Mouse (Mus musculus): ENCODE measurements around the gene Ccndbp1.
"Not testable (repeated sequence)": the region's sequence is repeated elsewhere in the genome, so short reads cannot be mapped to it uniquely, and the experiment has no call there.

The Ccndbp1 gene

DNA sequence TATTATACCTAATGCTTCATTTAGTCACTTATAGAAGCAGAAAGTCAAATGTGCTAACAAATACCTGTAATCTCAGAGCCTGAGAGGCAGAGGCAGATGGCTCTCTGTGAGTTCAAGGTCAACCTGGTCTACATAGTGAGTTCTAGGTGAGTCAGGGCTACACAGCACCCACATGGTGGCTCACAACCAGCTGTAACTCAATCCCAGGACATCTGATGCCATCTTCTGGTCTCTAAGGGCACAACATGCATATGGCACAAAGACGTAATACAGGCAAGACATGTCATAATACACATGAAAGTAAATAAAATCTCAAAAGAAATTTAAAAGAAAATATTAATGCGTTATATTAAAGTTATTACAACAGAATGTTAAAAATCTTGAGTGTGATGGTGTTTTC, 4.6 kb upstream of the Ccndbp1 start:
- DNase-seq (ENCODE audit: low spot score), result no peak

DNA sequence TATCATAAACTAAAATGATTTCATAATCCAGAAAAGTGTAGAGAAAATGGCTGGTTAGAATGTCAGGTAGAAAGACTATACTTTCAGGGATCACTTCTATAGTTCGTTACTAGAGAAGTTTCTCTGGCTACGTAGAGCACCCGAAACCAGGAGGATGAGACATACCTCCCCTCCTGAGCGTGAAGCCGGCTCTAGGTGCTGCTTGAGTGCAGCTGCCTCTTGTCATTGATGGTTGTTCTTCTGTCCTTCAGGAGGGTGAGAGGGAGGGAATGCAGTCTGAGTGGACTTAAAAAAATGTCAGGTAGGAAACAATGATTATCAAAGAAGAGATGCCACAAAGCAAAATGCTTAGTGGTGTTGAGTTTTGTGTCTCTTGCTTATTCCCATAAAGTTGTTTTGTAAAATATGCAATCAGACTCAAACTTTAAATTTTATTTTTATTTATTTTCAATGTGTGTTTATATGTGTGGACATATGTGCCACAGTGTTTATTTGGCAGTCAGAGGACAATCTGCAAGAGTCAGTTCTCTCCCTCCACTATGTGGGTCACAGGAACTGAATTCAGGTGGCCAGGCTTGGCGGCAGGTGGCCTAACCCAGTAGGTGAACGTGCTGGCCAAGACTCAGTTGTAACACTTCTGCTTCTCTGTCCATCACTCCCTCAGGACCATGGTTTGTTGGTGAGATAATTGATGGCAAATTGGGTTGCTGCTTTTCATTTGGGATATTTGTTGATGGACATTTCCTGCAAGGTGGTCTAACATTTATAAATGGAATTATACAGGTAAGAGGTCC, 4.0 kb upstream of the Ccndbp1 start:
- DNase-seq (ENCODE audit: low spot score), result no peak

DNA sequence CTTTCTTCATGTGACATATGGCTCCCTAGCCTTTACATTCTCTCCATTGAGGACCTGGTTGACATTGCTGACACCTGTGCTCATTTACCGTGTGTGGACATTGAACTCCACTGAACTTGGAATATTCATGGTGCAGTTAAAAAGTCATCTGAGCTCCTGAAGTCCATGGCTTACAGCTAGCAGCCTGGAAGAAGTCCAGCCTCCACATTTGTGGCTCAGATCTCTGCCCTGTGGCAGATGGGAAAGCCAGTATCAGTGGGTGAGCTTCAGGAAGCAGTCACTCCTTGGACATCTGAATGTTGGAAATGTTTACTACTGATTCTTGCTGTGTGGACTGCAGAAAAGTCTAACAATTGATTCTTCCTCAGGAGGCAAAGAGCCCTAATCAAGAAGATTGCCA, 1.2 kb upstream of the Ccndbp1 start:
- no peak for DNase-seq (ENCODE audit: low spot score)

DNA sequence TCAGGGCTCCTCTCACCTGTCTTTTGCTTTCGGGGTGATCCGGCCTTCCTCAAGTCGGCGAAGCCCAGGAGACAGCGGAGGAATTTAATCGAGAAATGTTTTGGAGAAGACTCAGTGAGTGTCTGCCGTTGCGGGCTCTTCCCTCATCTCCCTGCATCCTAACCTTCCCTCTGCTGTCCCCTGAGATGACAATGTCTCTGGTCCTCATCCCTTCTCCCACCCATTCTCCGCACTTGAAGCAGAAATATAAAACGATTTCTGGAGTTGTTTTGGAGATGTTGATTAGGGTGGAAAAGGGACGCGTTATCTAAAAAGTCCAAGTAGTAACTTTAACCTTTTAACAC, 433 bp downstream of the Ccndbp1 start:
- DNase-seq (ENCODE audit: low spot score), result no peak

DNA sequence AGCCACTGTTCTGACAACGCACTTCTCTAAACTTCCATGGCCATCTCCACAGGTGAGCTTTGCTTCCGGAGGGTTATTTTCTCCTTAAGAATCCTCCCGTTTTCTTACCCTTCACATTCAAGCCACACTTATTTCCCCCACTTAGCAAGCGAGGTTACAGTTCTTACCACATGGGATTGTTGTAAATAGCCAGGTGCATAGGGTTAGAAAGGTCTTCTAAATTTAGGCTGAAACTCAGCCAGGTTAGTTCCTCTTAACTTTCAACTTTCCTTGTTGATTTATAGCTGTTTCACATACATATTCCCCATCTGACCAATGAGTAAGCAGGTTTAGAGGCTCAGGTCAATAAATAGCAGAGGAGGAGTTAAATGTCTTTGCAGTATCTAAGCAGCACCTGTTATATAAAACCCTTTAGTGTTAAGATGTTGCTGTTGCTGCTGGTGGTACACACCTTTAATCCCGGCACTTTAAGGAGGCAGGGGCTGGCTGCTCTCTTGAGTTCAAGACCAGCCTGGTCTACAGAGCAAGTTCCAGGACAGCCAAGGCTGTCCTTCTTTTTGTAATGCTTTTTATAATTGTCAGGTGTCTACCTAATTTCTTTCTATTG, 971 bp downstream of the Ccndbp1 start:
- no peak for DNase-seq (ENCODE audit: low spot score)

DNA sequence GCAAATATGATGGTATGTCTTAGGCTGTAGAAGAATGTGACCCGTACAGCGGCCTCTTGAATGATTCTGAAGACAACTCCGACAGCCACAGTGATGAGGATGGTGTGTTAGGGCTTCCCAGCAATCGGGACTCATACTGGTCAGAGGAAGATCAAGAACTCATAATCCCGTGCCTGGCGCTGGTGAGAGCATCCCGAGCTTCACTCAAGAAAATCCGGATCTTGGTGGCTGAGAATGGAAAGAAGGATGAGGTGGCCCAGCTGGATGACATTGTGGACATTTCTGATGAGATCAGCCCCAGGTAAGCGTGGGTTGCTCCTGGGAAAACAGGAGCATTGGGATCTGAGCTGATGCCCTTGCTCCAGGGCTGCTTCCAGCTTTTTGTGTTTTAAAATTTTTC, 4.5 kb downstream of the Ccndbp1 start:
- no peak for DNase-seq (ENCODE audit: low spot score)

DNA sequence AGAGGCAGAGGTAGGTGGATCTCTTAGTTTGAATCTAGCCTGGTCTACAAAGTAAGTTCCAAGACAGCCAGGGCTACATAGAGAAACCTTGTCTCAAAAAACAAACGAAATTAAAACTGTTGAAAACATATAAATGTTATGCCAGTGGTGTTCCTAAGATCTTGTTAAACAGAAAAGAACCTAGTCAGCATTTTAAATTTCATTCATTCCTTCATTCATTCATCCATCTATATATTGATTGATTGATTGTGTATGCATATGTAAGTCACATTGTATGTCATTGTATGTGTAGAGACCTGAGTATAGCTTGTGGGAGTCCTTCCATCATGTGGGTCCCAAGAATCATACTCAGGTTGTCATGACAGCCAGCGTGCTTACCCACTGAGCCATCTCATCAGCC, 7.3 kb downstream of the Ccndbp1 start:
- DNase-seq (ENCODE audit: low spot score), result no peak

DNA sequence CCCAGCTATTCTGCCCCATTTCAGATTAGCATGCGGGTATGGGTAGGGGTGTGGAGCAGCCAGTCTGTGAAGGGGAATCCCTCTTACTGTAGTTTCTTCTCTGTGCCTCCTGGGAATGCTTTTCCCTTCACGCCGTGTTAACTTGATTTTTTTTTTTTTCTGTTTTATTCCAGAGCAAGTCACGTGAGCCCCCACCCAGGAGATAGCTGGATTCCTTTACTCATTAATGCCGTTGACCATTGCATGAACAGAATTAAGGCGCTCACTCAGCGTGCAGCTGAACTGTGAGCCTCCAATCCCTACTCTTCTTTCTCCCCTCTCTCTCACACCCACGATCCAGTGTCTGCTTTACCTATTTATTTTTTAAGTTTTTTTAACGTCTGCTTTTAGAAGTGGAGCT, 8.0 kb downstream of the Ccndbp1 start:
- DNase-seq (ENCODE audit: low spot score), result no peak

DNA sequence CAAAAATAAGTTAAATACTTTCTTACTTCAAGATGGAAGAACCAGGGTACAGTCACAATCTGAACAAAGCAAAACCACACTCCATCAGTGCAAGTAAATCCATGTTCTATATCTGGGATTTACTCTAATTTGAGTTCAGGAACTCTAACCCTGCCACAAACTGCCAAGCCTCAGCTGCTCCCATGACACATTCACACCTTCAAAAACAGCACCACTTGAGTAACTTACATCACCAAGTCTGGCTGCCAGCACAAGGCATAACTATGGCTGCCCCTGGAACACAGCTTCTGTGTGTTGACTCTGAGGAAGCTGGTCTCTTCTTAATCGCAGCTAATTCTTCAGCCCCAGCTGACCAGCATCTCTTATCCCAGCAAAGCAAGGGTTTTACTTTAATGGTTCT, 8.9 kb downstream of the Ccndbp1 start:
- DNase-seq (ENCODE audit: low spot score), result no peak

DNA sequence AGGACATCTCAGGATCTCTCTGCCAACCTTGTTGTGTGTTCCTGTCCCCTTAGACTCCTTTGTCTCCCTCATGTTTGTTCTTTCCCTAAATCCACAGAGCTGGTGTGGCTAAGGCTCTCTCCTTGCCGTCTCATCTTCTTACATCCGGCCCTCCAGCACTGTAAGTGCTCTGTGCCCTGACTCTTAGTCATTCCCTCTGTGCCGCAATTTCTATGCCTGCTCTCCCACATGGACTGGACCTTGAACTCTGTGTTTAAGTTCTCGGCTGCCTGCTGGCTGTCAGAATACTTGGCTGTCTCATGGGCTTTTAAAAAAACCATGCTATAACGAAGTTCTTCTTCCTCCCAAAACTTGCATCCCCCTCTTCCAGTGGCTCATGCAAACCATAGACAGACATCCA, 14.7 kb downstream of the Ccndbp1 start:
- no peak for DNase-seq (ENCODE audit: low spot score)

DNA sequence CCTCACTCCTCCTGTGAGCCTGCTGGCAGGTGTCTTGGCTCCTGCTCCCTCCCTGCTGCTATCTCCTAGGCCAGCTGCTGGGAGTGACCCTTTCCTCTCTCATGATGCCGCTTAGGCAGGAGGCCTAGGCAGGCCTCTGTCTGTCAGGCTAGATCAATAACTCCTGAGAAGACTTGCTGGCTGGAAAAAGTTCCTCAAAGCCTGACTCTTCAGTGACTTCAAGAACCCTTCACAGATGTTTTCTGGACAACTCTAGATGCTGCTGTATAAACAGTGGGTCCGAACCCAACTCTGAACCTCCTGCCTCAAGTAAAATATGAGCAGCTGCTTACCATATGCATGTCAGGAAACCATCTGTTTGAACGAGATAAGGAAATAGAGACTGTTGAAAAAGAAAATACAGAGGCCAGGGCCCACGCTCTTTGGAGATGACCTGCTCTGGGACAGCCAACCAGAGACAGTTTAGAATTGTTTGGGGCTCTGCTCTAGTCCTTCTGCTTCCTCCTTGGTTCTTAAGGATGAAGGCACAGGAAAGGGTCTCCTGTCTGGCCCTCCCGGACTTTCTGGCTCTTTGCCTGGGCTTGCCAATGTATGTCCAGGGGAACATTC, 28.6 kb downstream of the Ccndbp1 start, which contains the start of gene Epb42:
TSS of gene Epb42 (minus strand) at position 340 of the 609 bp plus-strand sequence.
- no peak for DNase-seq (ENCODE audit: low spot score)

DNA sequence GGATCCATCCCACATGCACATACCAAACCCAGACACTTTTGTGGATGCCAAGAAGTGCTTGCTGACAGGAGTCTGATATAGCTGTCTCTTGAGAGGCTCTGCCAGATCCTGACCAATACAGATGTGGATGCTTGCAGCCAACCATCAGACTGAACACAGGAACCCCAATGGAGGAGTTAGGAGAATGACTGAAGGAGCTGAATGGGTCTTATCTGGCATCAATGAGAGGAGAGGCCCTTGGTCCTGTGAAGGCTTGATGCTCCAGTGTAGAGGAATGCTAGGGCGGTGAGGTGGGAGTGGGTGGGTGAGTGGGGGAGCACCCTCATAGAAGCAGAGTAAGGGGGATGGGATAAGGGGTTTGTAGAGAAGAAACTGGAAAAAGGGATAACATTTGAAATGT, 30.6 kb downstream of the Ccndbp1 start:
- not testable (repeated sequence) for DNase-seq (ENCODE audit: low spot score)

DNA sequence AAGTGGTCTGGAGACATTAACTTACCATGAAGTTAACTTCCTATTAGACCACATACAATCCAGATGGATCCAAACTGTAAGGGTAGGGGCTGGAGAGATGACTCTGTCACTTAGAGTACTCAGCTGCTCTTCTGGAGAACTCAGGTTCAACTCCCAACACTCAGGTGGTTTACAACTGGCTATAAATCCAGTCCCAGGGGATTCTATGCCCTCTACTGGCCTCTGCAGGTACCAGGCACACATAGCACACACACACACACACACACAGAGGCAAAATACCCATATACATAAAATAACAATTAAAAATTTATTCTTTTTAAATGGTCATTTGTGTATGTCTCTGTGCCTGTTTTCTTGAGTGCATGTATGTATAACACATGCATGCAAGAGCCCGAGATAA, 31.2 kb downstream of the Ccndbp1 start:
- no peak for DNase-seq (ENCODE audit: low spot score)

DNA sequence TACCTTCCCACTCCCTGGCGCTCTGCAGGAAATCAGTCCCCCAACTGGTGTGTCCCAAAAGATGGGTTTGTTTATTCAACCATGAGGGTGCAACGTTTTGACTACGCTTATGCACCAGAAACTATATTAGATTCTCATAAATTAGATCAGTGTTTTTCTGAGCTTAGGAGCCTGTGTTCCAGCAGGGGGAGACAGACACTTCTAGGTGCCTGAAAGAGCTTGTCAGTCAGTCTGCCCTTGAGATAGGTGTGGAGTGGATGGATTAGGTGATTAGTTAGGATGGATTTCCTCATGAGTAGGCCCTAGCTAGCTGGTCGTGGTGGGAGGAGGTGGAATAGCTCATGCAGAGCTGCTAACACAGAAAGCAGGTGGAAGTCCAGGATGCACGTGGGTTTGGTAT, 32.9 kb downstream of the Ccndbp1 start:
- DNase-seq (ENCODE audit: low spot score), result peak; percentile 71

DNA sequence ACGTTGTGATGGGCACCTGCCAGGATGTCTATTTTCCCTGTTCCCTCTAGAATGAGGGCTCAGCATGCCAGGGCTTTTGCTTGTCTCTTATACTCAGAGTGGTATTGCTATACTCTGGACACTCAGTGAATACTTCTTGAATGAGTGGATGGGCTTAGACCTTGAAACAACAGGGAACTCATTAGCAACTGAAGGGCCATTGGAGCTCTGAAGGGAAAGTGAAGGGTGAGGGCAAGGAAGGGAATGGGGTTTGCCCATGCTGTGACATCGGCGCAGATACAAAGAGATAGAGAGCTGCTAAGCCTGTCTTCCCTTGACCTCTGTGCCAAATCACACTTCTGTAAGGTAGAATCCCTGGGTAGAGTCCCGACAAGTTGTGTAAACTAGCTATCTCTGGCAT, 37.5 kb downstream of the Ccndbp1 start:
- DNase-seq (ENCODE audit: low spot score), result no peak

DNA sequence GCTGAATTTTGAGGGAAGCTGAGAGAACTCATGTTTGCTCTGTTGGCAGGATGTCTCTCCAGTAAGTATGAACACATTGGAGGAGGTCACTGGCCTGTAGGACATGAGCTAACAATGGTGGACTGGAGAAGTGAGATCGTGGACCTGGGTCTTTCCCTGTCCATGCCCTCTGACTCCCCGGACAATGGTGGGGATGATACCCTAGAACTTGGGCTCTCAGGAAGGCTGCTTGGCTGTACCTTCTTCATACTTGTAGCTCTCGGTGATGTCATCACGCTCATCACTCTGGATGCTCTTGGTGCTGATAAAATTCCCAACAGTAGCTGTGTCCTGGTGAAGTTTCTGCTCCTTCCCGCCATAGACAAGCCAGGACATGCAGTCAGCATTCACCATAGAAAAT, 44.0 kb downstream of the Ccndbp1 start:
- DNase-seq (ENCODE audit: low spot score), result no peak

DNA sequence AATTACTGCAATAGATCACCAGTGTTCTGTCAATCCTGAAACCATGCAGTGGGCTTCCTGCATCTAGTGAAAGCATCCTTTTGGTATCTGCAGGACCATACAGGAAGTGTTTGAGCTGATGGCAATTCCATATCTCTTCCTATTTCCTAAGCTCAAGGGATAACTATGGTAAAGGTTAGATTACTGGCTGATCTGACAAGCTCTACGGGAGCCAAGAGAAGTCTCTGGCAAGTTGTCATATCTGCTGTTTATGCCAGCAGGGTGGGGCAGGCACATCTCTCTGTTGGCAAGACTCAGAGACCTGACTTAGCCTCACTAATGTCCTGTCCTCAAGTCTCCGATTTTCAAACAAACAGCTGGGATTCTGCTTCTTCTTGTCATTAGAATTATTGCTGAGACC, 45.9 kb downstream of the Ccndbp1 start:
- no peak for DNase-seq (ENCODE audit: low spot score)

DNA sequence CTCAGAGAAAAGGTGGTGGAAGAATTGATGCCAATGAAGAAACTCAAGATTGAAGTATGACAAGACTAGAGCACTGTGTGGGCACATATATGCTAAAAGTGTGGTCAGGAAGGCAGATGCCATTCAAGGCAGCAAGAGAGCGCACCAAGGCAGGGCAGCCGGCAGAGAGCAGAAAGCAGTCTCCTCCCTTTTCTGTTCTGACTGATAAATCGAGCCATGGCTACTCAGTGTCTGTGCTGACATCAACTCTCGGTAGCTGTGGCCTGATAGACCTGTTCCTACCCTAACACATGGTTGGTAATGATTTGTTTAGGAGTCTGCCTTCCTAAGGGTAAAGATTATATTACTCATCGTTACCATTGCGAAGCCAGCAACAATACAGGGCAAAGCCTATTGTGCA, 47.7 kb downstream of the Ccndbp1 start:
- DNase-seq (ENCODE audit: low spot score), result no peak

DNA sequence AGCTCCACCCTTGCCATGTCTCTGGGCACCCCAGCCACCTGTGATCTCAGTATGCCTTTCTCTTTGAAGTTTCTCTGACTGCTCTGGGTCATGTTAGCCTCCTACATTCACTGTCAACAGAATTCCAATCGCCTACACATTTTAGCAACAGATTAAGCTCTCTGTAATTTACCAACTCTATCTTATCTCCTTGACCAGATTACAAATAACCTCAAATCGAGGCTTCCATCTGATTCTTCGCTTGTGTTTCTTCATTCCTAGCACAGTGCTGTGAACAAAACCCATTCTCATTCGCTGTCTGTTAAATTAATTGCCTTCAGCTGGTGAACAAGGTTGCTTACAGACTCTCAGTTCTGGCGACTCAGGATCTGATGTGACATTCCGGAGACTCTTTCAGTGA, 49.8 kb downstream of the Ccndbp1 start:
- no peak for DNase-seq (ENCODE audit: low spot score)

DNA sequence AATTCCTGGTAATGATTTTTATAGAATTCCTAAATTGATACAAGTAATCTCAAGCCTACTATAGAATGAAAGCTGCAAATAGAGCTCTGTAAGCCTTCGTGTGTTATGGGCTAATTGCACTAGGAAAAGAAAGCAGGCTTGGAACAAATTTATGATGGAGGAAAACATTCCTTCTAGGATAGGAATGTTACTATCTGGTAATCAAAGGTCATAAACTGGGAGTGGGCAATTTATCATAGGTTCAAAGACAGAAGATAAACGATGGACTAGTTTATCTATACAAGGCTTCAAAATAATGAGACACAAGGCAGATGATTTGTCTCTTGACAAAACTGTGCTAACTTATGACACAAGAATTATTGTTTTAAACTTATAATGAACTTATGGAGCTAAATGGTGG, 53.1 kb downstream of the Ccndbp1 start:
- DNase-seq (ENCODE audit: low spot score), result no peak

Data from adipocyte (in vitro differentiated cells).